Mouse (Mus musculus): Measurements from ENCODE around the gene Anapc11. TPM values are rescaled to one million over a fixed set of nuclear protein-coding genes. Genes with fewer than 3 reads are reported as not detected.
A peak's percentile ranks its signal among the peaks of the same experiment; 100 is the strongest.

Gene Anapc11
- polyA plus RNA-seq, 2 experiments, result 190 to 248 TPM

DNA sequence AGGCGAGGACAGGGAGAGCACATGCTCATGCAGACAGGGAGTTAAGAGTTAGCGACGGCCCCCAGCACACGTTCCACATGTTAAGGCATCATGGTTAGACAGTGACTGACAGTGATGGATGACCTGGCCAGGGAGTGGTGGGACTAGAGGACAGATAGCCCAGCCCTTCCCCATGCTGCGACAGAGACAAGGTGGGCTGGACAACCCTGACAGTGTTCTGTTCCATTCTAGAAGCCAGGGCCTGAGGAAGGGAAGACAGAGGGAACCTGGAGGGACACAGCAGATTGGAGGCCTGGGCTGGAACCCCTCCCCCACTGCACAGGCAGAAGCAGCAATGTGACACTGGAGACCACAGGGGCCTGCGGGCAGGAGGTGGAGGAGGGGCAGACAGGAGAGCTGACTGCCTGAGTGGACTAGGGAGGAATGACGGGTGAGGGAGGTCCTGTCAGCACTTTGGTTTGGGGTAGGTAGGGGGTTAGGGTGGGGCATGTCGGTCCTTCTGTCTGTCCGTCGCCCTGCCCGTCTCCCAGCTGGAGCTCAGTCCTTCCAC lies 19.5 kb upstream of the Anapc11 start:
- ATAC-seq (ENCODE audit: low FRiP score, low read depth), result no peak
- 80% methylated on average over 11 of the region's 11 CpGs for WGBS
- Histone ChIP-seq H3K9ac (ENCODE audit: low read depth, low read length, severe bottlenecking) (0 out of 2 replicates have a peak overlapping the region, but pooled peaks have one; percentile 85), H3K4me2 (replicated peaks; ENCODE audit: low read depth, low read length, severe bottlenecking) (no peak overlapping the region), H3K4me1 (ENCODE audit: control insufficient read depth, insufficient read depth, low read length) (peaks cover 25% of the 10 kb centered on the region), H3K36me3 (ENCODE audit: control insufficient read depth, insufficient read depth, low read length) (peaks cover 34% of the 10 kb centered on the region), H3K27ac (replicated peaks; ENCODE audit: low read depth, low read length) (no peak overlapping the region), H3K4me3 (replicated peaks; ENCODE audit: low read length) (no peak overlapping the region), H3K9me3 (ENCODE audit: control insufficient read depth, low read length) (no peaks in the 10 kb centered on the region), H3K27me3 (ENCODE audit: control insufficient read depth, insufficient read depth, low read length) (no peaks in the 10 kb centered on the region)
- no peak for DNase-seq (ENCODE audit: low spot score)
- no peak for TF ChIP-seq POLR2A (IDR thresholded peaks at IDR 0.05; ENCODE audit: borderline replicate concordance, extremely low read depth, insufficient read depth, insufficient read length)

DNA sequence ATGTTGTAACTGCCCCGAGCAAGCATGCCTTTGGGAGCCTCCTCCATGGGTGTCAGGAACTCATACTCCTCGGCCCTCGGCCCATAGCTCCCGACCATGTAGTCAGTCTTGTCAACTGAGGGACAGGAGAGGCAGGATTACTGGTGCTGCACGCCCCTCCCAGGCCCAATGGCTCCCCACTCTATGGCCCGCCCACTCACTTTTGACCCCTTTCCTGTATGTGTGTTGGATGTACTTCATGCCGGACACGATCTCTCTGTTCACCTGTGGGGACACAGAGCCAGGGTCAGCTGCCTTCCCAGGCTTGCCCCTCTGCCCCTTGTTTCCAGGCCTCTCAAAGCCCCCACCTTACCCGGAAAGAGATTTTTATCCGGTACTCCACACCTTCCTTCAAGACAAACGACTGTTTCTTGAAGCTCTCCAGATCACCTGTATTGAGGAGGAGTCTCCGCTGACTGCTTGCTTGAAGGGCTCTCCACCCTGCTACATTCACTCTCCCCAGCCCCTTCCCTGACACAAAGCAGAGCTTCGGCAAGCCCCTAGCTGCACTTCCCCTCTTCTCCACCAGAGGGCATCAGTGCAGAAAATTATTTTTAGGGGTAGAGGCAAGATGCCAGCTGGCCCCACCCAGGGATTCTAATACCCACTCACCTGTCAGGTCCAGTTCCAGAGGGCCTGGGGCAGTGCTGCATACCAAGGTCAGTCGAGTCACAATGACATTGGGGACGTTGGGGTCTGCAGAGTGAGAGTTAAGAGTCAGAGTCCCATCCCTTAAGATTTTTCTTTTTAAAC lies 18.7 kb upstream of the Anapc11 start:
- WGBS, result 59% methylated on average over 15 of the region's 15 CpGs
- Histone ChIP-seq H3K27me3 (ENCODE audit: control insufficient read depth, insufficient read depth, low read length) (no peaks in the 10 kb centered on the region), H3K9me3 (ENCODE audit: control insufficient read depth, low read length) (no peaks in the 10 kb centered on the region), H3K4me2 (replicated peaks; ENCODE audit: low read depth, low read length, severe bottlenecking) (peak overlapping the region; percentile 96), H3K4me1 (ENCODE audit: control insufficient read depth, insufficient read depth, low read length) (peaks cover 22% of the 10 kb centered on the region), H3K36me3 (ENCODE audit: control insufficient read depth, insufficient read depth, low read length) (peaks cover 39% of the 10 kb centered on the region), H3K27ac (replicated peaks; ENCODE audit: low read depth, low read length) (no peak overlapping the region), H3K4me3 (replicated peaks; ENCODE audit: low read length) (peak overlapping the region; percentile 82), H3K9ac (ENCODE audit: low read depth, low read length, severe bottlenecking) (peak overlapping the region; percentile 85)
- no peak for TF ChIP-seq POLR2A (IDR thresholded peaks at IDR 0.05; ENCODE audit: borderline replicate concordance, extremely low read depth, insufficient read depth, insufficient read length)
- DNase-seq (ENCODE audit: low spot score), result peak; percentile 73
- ATAC-seq (ENCODE audit: low FRiP score, low read depth), result no peak

DNA sequence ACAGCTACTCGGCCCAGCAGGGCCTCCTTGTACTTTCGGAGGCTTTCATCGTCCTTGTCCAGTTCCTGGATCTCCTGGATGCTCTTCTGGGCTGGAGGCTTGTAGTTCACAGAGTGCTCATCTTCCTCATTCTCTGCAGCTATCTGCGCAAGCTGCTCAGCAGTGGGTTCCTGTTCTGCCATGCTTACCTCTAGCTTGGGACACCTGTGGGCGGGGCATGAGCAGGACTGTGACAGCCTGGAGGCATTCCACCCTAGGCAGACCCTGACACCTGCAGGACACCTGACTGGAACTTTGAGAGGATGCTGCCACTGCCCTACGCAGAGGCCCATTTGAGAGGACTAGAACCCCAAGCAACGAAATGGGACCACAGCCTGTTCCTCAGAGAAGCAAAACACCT lies 18.0 kb upstream of the Anapc11 start:
- no peaks in the 10 kb centered on the region for H3K27me3 ChIP-seq (ENCODE audit: control insufficient read depth, insufficient read depth, low read length)
- no peaks in the 10 kb centered on the region for H3K9me3 ChIP-seq (ENCODE audit: control insufficient read depth, low read length)
- DNase-seq (ENCODE audit: low spot score) (no peak), ATAC-seq (ENCODE audit: low FRiP score, low read depth) (no peak)
- no peak for TF ChIP-seq POLR2A (IDR thresholded peaks at IDR 0.05; ENCODE audit: borderline replicate concordance, extremely low read depth, insufficient read depth, insufficient read length)
- H3K36me3 ChIP-seq (ENCODE audit: control insufficient read depth, insufficient read depth, low read length), result peaks cover 40% of the 10 kb centered on the region
- peak overlapping the region; percentile 96 for H3K4me2 ChIP-seq (replicated peaks; ENCODE audit: low read depth, low read length, severe bottlenecking)
- peak overlapping the region; percentile 93 for H3K27ac ChIP-seq (replicated peaks; ENCODE audit: low read depth, low read length)
- WGBS, result 59% methylated on average over 7 of the region's 7 CpGs
- H3K4me1 ChIP-seq (ENCODE audit: control insufficient read depth, insufficient read depth, low read length), result peaks cover 21% of the 10 kb centered on the region
- peak overlapping the region; percentile 85 for H3K9ac ChIP-seq (ENCODE audit: low read depth, low read length, severe bottlenecking)
- peak overlapping the region; percentile 82 for H3K4me3 ChIP-seq (replicated peaks; ENCODE audit: low read length)

GRCm38 (mm10) chr11:120580871-120581331 lies 17.3 kb upstream of the Anapc11 start:
- Histone ChIP-seq H3K4me2 (replicated peaks; ENCODE audit: low read depth, low read length, severe bottlenecking) (peak overlapping the region; percentile 96), H3K36me3 (ENCODE audit: control insufficient read depth, insufficient read depth, low read length) (peaks cover 46% of the 10 kb centered on the region), H3K9ac (ENCODE audit: low read depth, low read length, severe bottlenecking) (peak overlapping the region; percentile 85), H3K27me3 (ENCODE audit: control insufficient read depth, insufficient read depth, low read length) (no peaks in the 10 kb centered on the region), H3K27ac (replicated peaks; ENCODE audit: low read depth, low read length) (peak overlapping the region; percentile 93), H3K4me1 (ENCODE audit: control insufficient read depth, insufficient read depth, low read length) (peaks cover 21% of the 10 kb centered on the region), H3K9me3 (ENCODE audit: control insufficient read depth, low read length) (no peaks in the 10 kb centered on the region), H3K4me3 (replicated peaks; ENCODE audit: low read length) (peak overlapping the region; percentile 82)
- ATAC-seq (ENCODE audit: low FRiP score, low read depth), result peak; percentile 38
- TF ChIP-seq POLR2A (IDR thresholded peaks at IDR 0.05; ENCODE audit: borderline replicate concordance, extremely low read depth, insufficient read depth, insufficient read length), result no peak
- DNase-seq (ENCODE audit: low spot score), result no peak
- 5% methylated on average over 21 of the region's 44 CpGs for WGBS

- DNase-seq (ENCODE audit: low spot score) (peak; percentile 77), ATAC-seq (ENCODE audit: low FRiP score, low read depth) (peak; percentile 73)
- H3K36me3 ChIP-seq (ENCODE audit: control insufficient read depth, insufficient read depth, low read length), result peaks cover 54% of the 10 kb centered on the region
- 9% methylated on average over 56 of the region's 75 CpGs for WGBS
- TF ChIP-seq POLR2A (IDR thresholded peaks at IDR 0.05; ENCODE audit: borderline replicate concordance, extremely low read depth, insufficient read depth, insufficient read length), result peak; percentile 83; the same call in 1 of the 2 replicates
- peak within 1 kb of the TSS; percentile 93 for H3K27ac ChIP-seq (replicated peaks; ENCODE audit: low read depth, low read length)
- peaks cover 21% of the 10 kb centered on the region for H3K4me1 ChIP-seq (ENCODE audit: control insufficient read depth, insufficient read depth, low read length)
- H3K4me2 ChIP-seq (replicated peaks; ENCODE audit: low read depth, low read length, severe bottlenecking), result peak within 1 kb of the TSS; percentile 96
- H3K9me3 ChIP-seq (ENCODE audit: control insufficient read depth, low read length), result no peaks in the 10 kb centered on the region
- peak within 1 kb of the TSS; percentile 85 for H3K9ac ChIP-seq (ENCODE audit: low read depth, low read length, severe bottlenecking)
- no peaks in the 10 kb centered on the region for H3K27me3 ChIP-seq (ENCODE audit: control insufficient read depth, insufficient read depth, low read length)
- peak within 1 kb of the TSS; percentile 82 for H3K4me3 ChIP-seq (replicated peaks; ENCODE audit: low read length)
These were observed 16.5 kb upstream of the Anapc11 start, which contains the start of gene Arhgdia for GRCm38 (mm10) chr11:120581490-120582267. Gene Arhgdia (minus strand): TSS chr11:120581624.
